14 mouse cellular contexts compared by ENCODE assay signal in the genomic region with DNA sequence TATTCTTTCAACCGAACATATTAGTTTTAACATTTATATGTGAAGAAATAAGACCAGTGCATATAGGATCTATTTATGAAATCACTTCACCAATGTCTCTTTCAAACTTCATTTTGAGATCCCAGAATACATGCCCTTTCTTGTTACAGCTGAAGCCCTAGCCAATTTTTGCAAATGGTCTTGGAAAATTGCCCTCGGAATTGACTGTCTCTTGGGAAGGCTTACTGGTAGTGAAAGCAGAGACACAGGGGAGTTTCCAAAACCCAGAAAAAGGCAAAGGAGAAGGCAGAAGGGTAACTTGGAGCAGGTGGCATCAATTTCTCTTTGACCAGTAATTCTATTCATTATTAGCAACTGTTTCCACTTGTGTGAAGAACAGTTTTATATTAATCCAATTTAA.
DNase-seq lines count a peak whose midpoint lies in the region; ATAC-seq and TF ChIP-seq lines count a peak whose summit lies in the region.
"Had no signal": no experiment of that assay in that cellular context is flagged by ENCODE, and none has a peak within 500 bp of the region (broad histone marks: within the 10 kb centered on the region; RNA-seq: fewer than 3 reads in every experiment).

No protein-coding gene starts in this region.

- peak; percentile 28 for DNase-seq in forebrain, embryonic 14.5 days (ENCODE audit: low spot score)
- DNase-seq in hindbrain, postnatal 0 days (ENCODE audit: low spot score): peak; percentile 22
- DNase-seq in hindbrain, embryonic 14.5 days (ENCODE audit: low spot score): no peak
- peak; percentile 26 for DNase-seq in 3T3-L1 (ENCODE audit: low read depth, low spot score)
- DNase-seq in brain, embryonic 14.5 days (ENCODE audit: low read depth): peak; percentile 39
- no peak for DNase-seq in spleen, adult 12 weeks (ENCODE audit: low spot score)
- DNase-seq: cerebellum, adult 2 months; kidney, adult 9 months; kidney, postnatal 4 days; thymus, adult 18-20 months had no signal

- H3K9me3 ChIP-seq in forebrain, embryonic 14.5 days (replicated peaks; ENCODE audit: control insufficient read depth, low read length): no peaks in the 10 kb centered on the region
- H3K9me3 ChIP-seq in forebrain, embryonic 16.5 days (ENCODE audit: control insufficient read depth, low read length): no peaks in the 10 kb centered on the region
- H3K9me3 ChIP-seq in hindbrain, postnatal 0 days (ENCODE audit: low read length): no peaks in the 10 kb centered on the region
- no peaks in the 10 kb centered on the region for H3K9me3 ChIP-seq in hindbrain, embryonic 14.5 days (ENCODE audit: control insufficient read depth, low read length)
- H3K9me3 ChIP-seq: forebrain, embryonic 13.5 days; liver, embryonic 15.5 days; midbrain, embryonic 13.5 days had no signal

- TF ChIP-seq CTCF in hindbrain, postnatal 0 days (IDR thresholded peaks at IDR 0.05; ENCODE audit: low read depth): no peak
- no peak for TF ChIP-seq CTCF in brain, embryonic 14.5 days (IDR thresholded peaks at IDR 0.05; ENCODE audit: borderline replicate concordance, extremely low read depth, insufficient read depth, insufficient read length)

- H3K4me3 ChIP-seq in forebrain, embryonic 14.5 days (ENCODE audit: low read depth, low read length): no peak overlapping the region
- no peak overlapping the region for H3K4me3 ChIP-seq in forebrain, embryonic 16.5 days (replicated peaks; ENCODE audit: low read length)
- no peak overlapping the region for H3K4me3 ChIP-seq in hindbrain, postnatal 0 days (ENCODE audit: low read length)
- H3K4me3 ChIP-seq in hindbrain, embryonic 14.5 days (replicated peaks; ENCODE audit: low read length): no peak overlapping the region
- H3K4me3 ChIP-seq: forebrain, embryonic 13.5 days; liver, embryonic 15.5 days; midbrain, embryonic 13.5 days had no signal

- no peaks in the 10 kb centered on the region for H3K4me1 ChIP-seq in forebrain, embryonic 14.5 days (ENCODE audit: control insufficient read depth, insufficient read depth, low read length)
- H3K4me1 ChIP-seq in forebrain, embryonic 16.5 days (replicated peaks; ENCODE audit: control insufficient read depth, insufficient read depth, low read length): no peaks in the 10 kb centered on the region
- no peaks in the 10 kb centered on the region for H3K4me1 ChIP-seq in hindbrain, postnatal 0 days (ENCODE audit: insufficient read depth, low read length)
- no peaks in the 10 kb centered on the region for H3K4me1 ChIP-seq in hindbrain, embryonic 14.5 days (replicated peaks; ENCODE audit: control insufficient read depth, insufficient read depth, low read length)
- H3K4me1 ChIP-seq: forebrain, embryonic 13.5 days; liver, embryonic 15.5 days; midbrain, embryonic 13.5 days had no signal

- 80% methylated on average over 2 of the region's 2 CpGs for WGBS in forebrain, embryonic 14.5 days
- 76% methylated on average over 2 of the region's 2 CpGs for WGBS in forebrain, embryonic 16.5 days
- whole genome bisulfite sequencing in hindbrain, postnatal 0 days: 75% methylated on average over 2 of the region's 2 CpGs
- 88% methylated on average over 2 of the region's 2 CpGs for WGBS in hindbrain, embryonic 14.5 days

- no peak overlapping the region for H3K9ac ChIP-seq in forebrain, embryonic 14.5 days (ENCODE audit: low read length)
- H3K9ac ChIP-seq in forebrain, embryonic 16.5 days (replicated peaks; ENCODE audit: low read depth, low read length): no peak overlapping the region
- H3K9ac ChIP-seq in hindbrain, postnatal 0 days (replicated peaks; ENCODE audit: low read length): no peak overlapping the region
- no peak overlapping the region for H3K9ac ChIP-seq in hindbrain, embryonic 14.5 days
- H3K9ac ChIP-seq: forebrain, embryonic 13.5 days; liver, embryonic 15.5 days; midbrain, embryonic 13.5 days had no signal

- H3K4me2 ChIP-seq in forebrain, embryonic 14.5 days (ENCODE audit: low read length): no peak overlapping the region
- no peak overlapping the region for H3K4me2 ChIP-seq in forebrain, embryonic 16.5 days (ENCODE audit: low read length)
- no peak overlapping the region for H3K4me2 ChIP-seq in hindbrain, postnatal 0 days (ENCODE audit: low read depth, low read length)
- no peak overlapping the region for H3K4me2 ChIP-seq in hindbrain, embryonic 14.5 days (replicated peaks)
- H3K4me2 ChIP-seq: forebrain, embryonic 13.5 days; liver, embryonic 15.5 days; midbrain, embryonic 13.5 days had no signal

- H3K27ac ChIP-seq in forebrain, embryonic 14.5 days (ENCODE audit: low read depth, low read length): no peak overlapping the region
- H3K27ac ChIP-seq in forebrain, embryonic 16.5 days (ENCODE audit: low read length): no peak overlapping the region
- H3K27ac ChIP-seq in hindbrain, postnatal 0 days: no peak overlapping the region
- no peak overlapping the region for H3K27ac ChIP-seq in hindbrain, embryonic 14.5 days
- H3K27ac ChIP-seq: forebrain, embryonic 13.5 days; liver, embryonic 15.5 days; midbrain, embryonic 13.5 days had no signal

- H3K27me3 ChIP-seq in forebrain, embryonic 14.5 days (replicated peaks; ENCODE audit: control insufficient read depth, insufficient read depth, low read length): no peaks in the 10 kb centered on the region
- H3K27me3 ChIP-seq in forebrain, embryonic 16.5 days (replicated peaks; ENCODE audit: control insufficient read depth, insufficient read depth, low read length): no peaks in the 10 kb centered on the region
- no peaks in the 10 kb centered on the region for H3K27me3 ChIP-seq in hindbrain, postnatal 0 days (ENCODE audit: insufficient read depth, low read length)
- H3K27me3 ChIP-seq in hindbrain, embryonic 14.5 days (ENCODE audit: control insufficient read depth, insufficient read depth, low read length): no peaks in the 10 kb centered on the region
- H3K27me3 ChIP-seq: forebrain, embryonic 13.5 days; liver, embryonic 15.5 days; midbrain, embryonic 13.5 days had no signal

- no peak for ATAC-seq in forebrain, embryonic 14.5 days
- ATAC-seq in forebrain, embryonic 16.5 days: no peak
- no peak for ATAC-seq in hindbrain, postnatal 0 days
- no peak for ATAC-seq in hindbrain, embryonic 14.5 days (ENCODE audit: low FRiP score)
- ATAC-seq: forebrain, embryonic 13.5 days; midbrain, embryonic 13.5 days had no signal

- no peak for TF ChIP-seq POLR2A in brain, embryonic 14.5 days (IDR thresholded peaks at IDR 0.05; ENCODE audit: borderline replicate concordance, extremely low read depth, insufficient read depth, insufficient read length, poor library complexity, severe bottlenecking)

- no peaks in the 10 kb centered on the region for H3K36me3 ChIP-seq in forebrain, embryonic 14.5 days (ENCODE audit: control insufficient read depth, insufficient read depth, low read length)
- H3K36me3 ChIP-seq in forebrain, embryonic 16.5 days (ENCODE audit: control insufficient read depth, insufficient read depth): no peaks in the 10 kb centered on the region
- no peaks in the 10 kb centered on the region for H3K36me3 ChIP-seq in hindbrain, postnatal 0 days (ENCODE audit: insufficient read depth, low read length)
- H3K36me3 ChIP-seq in hindbrain, embryonic 14.5 days (replicated peaks; ENCODE audit: control insufficient read depth, insufficient read depth): no peaks in the 10 kb centered on the region
- H3K36me3 ChIP-seq: liver, embryonic 15.5 days; midbrain, embryonic 13.5 days had no signal

Comparison
In these comparisons a context has a peak if more than half of its experiments do, and no peak if none do; other contexts are left out.
1. DNase-seq: peak in forebrain, embryonic 14.5 days (single experiment), hindbrain, postnatal 0 days (single experiment), 3T3-L1 (single experiment) and brain, embryonic 14.5 days (single experiment); none in hindbrain, embryonic 14.5 days (single experiment) and spleen, adult 12 weeks (single experiment).